Mouse (Mus musculus) midbrain, embryonic 16.5 days (tissue): Measurements from ENCODE around the gene Zmpste24. TPM values are rescaled to one million over a fixed set of nuclear protein-coding genes. Genes with fewer than 3 reads are reported as not detected.
A peak's percentile ranks its signal among the peaks of the same experiment; 100 is the strongest.
"Not testable (repeated sequence)": the region's sequence is repeated elsewhere in the genome, so short reads cannot be mapped to it uniquely, and the experiment has no call there.

Source experiments
- ATAC-seq: fragments of 200-750 bp; cut with Nextera tagmentation; 2 replicates; pipeline ENCODE4 v1.8.0; 2017; ENCODE audit warnings: moderate TSS enrichment
- H3K27ac ChIP-seq: fragments of 300-500 bp; sonication (generic); 2 replicates; pipeline ENCODE4 v1.5.1; 2014; ENCODE audit warnings: mild to moderate bottlenecking, low read length, mixed read lengths
- H3K27me3 ChIP-seq: fragments of 300-500 bp; sonication (generic); 2 replicates; pipeline ENCODE4 v1.6.1; 2014; ENCODE audit warnings: low read depth, low read length, mixed read lengths; ENCODE audit not compliant: control insufficient read depth, insufficient read depth
- H3K36me3 ChIP-seq: fragments of 300-500 bp; sonication (generic); 2 replicates; pipeline ENCODE4 v1.6.1; 2014; ENCODE audit warnings: mild to moderate bottlenecking, low read length, moderate library complexity, mixed read lengths; ENCODE audit not compliant: control insufficient read depth, insufficient read depth
- H3K4me1 ChIP-seq: fragments of 300-500 bp; sonication (generic); 2 replicates; pipeline ENCODE4 v1.6.1; 2014; ENCODE audit warnings: mild to moderate bottlenecking, low read length, mixed read lengths; ENCODE audit not compliant: control insufficient read depth, insufficient read depth
- H3K4me2 ChIP-seq: fragments of 300-500 bp; sonication (generic); 2 replicates; pipeline ENCODE4 v1.6.1; 2014; ENCODE audit warnings: mild to moderate bottlenecking, low read length, mixed read lengths
- H3K4me3 ChIP-seq: fragments of 300-500 bp; sonication (generic); 2 replicates; pipeline ENCODE4 v1.5.1; 2014; ENCODE audit warnings: low read depth, mild to moderate bottlenecking, low read length, moderate library complexity, mixed read lengths
- H3K9ac ChIP-seq: fragments of 300-500 bp; sonication (generic); 2 replicates; pipeline ENCODE4 v1.6.1; 2014; ENCODE audit warnings: low read depth, low read length, mixed read lengths
- H3K9me3 ChIP-seq: fragments of 300-500 bp; sonication (generic); replicated peaks from 2 replicates; pipeline ENCODE4 v1.6.1; 2014; ENCODE audit warnings: mild to moderate bottlenecking, low read length, mixed read lengths; ENCODE audit not compliant: control insufficient read depth, poor library complexity, severe bottlenecking
- WGBS: fragments of 180-500 bp; shearing (Covaris S2); extraction: QIAGEN DNeasy Blood & Tissue Kit; methylation state at CpG from one replicate; pipeline ENCODE4 v1.1.7; 2014; 5-methylcytosine and 5-hydroxymethylcytosine counted together
- polyA plus RNA-seq: library from polyadenylated mRNA; unstranded; fragments of >200 nt; fragmentation: Nextera tagmentation; extraction: Ambion mirVana; gene quantifications from 2 replicates; pipeline ENCODE4 v1.2.1, GENCODE M21; 2015

Zmpste24 gene
- polyA plus RNA-seq, 1 experiment from 2014 or later: 23.2 TPM

DNA sequence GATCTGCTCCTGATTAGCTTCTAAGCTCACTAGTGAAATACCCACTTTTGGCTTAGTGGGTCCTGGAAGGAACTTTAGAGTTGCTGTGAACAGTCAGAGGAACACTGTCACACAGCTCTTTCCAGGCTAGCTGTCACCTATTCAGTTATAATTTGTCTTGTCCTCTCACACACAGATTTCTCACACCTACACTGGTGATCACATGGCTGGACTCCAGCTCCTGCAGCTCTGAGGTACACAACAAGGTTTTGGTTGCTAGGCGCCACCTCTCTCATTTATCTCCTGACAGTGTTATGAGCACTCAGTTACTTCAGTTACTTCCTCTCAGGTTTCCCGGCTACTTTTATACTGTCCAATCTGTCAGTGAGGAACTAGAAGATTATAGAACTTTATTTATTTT, 32.7 kb downstream of the Zmpste24 start:
- Histone ChIP-seq H3K36me3 (peaks cover 20% of the 10 kb centered on the region), H3K9me3 (no peaks in the 10 kb centered on the region)
- 88% methylated on average over 2 of the region's 2 CpGs for WGBS

DNA sequence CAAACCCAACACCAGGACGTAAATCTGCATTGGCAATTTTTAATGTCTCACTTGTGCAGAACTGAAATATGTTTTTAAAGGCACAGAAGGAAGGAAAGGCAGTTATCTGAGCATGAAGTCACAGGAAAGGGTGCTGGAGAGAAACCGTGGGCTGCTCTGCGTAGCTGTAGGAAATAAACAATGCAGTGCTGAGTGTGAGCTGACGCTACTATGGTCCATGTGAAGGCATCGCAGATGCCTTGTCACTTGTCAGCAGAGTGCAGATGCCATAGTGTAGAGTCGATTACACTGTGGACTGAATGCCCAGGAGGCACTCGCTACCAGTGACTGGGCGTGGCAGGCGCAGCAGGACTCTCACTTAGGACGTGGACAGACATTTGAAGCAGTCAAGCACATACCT, 38.8 kb downstream of the Zmpste24 start:
- H3K9ac ChIP-seq, H3K4me3 ChIP-seq, H3K27ac ChIP-seq, ATAC-seq, H3K4me1 ChIP-seq, H3K4me2 ChIP-seq, H3K27me3 ChIP-seq, H3K9me3 ChIP-seq: not testable (repeated sequence)
- H3K36me3 ChIP-seq: peaks cover 11% of the 10 kb centered on the region
- WGBS: 91% methylated on average over 9 of the region's 10 CpGs

More for the DNA sequence above, 32.7 kb downstream of the Zmpste24 start:
- Histone ChIP-seq H3K4me3 (no peak overlapping the region), H3K9ac (no peak overlapping the region), H3K27ac (no peak overlapping the region), H3K27me3 (no peaks in the 10 kb centered on the region), H3K4me2 (no peak overlapping the region), H3K4me1 (no peaks in the 10 kb centered on the region)
- ATAC-seq: no peak

DNA sequence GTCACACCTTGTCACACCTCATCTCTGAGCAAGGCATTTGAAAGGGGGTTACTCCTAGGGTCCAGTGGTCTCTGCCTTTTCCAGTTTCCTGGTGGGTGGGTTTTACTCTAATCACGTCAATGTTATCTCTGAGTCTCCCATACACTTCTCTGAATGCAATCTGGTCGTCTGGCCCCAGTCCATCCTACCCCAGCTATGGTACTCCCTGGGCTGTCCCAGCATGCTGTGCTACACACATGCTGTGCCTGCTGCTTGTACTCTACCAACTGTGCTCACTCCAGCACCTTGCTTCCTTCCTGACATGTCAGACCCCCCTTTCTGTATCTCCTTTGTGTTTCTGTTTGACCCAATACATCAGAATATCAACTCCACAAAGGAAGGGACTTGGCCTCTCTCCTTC, 41.0 kb downstream of the Zmpste24 start:
- Histone ChIP-seq H3K4me2 (no peak overlapping the region), H3K27ac (no peak overlapping the region), H3K36me3 (peaks cover 11% of the 10 kb centered on the region), H3K4me3 (no peak overlapping the region), H3K9ac (no peak overlapping the region), H3K27me3 (no peaks in the 10 kb centered on the region), H3K9me3 (no peaks in the 10 kb centered on the region), H3K4me1 (no peaks in the 10 kb centered on the region; the same call in 1 of the 2 replicates)
- 68% methylated on average over 2 of the region's 2 CpGs for WGBS
- no peak for ATAC-seq

DNA sequence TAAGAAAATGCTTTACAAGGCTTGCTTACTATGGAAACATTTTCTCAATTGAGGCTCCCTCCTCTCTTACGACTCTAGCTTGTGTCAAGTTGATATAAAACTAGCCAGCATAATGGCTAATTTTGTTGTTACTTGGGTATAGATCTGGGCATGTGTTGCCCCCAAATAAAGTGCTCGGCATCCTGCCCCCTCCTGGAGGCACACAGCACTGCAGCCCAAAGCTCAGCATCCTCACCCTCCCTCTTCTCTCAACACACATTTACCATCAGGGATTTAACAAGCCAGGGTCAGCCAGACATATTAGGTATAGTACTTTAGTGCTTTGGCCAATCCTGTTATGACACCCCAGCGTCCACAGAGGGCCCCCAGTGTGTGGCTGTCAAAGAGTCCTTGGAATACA, 41.7 kb downstream of the Zmpste24 start:
- no peak overlapping the region for H3K4me2 ChIP-seq
- no peaks in the 10 kb centered on the region for H3K9me3 ChIP-seq
- no peaks in the 10 kb centered on the region for H3K27me3 ChIP-seq
- H3K27ac ChIP-seq: no peak overlapping the region
- H3K4me3 ChIP-seq: no peak overlapping the region
- H3K36me3 ChIP-seq: peaks cover 8% of the 10 kb centered on the region
- WGBS: 43% methylated on average over 3 of the region's 3 CpGs
- ATAC-seq: no peak
- H3K9ac ChIP-seq: no peak overlapping the region
- no peaks in the 10 kb centered on the region; the same call in 1 of the 2 replicates for H3K4me1 ChIP-seq

DNA sequence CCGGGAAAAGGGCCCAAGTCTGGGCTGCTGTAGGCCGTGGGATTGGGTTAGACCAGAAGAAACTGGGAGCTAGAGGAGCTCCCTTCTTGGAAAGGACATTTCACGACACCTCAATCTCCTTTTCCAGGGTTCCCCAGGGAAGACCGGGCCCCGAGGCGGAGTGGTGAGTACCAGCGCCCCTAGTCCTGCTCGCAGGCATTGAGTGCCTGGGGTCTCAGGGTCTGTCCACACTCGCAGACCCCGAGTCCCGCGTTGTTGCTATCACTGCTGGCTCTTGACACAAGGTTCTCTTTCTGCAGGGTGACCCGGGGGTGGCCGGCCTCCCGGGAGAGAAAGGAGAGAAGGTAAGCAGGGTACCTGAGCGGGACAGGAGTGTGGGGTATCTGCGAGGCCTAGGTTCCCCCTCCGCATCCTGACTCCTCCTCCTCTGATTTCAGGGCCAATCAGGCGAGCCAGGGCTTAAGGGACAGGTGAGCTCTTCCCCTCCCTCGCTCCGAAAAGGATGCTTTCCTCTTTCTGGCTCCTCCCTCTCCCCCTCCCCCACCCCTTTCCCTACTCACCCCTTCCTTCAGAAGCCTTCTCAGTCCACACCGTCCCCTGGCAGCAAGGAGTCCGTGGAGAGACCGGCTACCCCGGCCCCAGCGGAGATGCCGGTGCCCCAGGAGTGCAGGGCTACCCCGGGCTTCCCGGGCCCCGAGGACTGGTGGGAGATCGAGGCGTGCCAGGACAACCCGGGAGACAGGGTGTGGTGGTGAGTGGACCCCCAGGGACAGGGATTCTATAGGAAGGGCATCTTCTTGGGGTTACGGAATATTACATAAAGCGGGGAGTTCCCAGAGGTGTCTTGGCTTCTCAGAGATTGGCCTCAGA, 45.4 kb downstream of the Zmpste24 start:
- Histone ChIP-seq H3K9me3 (no peaks in the 10 kb centered on the region), H3K27ac (no peak overlapping the region), H3K4me3 (peak overlapping the region; percentile 36), H3K36me3 (no peaks in the 10 kb centered on the region), H3K4me2 (peak overlapping the region; percentile 43), H3K4me1 (no peaks in the 10 kb centered on the region; the same call in 1 of the 2 replicates), H3K27me3 (no peaks in the 10 kb centered on the region), H3K9ac (peak overlapping the region; percentile 58)
- WGBS: 8% methylated on average over 35 of the region's 35 CpGs
- peak; percentile 78 for ATAC-seq

DNA sequence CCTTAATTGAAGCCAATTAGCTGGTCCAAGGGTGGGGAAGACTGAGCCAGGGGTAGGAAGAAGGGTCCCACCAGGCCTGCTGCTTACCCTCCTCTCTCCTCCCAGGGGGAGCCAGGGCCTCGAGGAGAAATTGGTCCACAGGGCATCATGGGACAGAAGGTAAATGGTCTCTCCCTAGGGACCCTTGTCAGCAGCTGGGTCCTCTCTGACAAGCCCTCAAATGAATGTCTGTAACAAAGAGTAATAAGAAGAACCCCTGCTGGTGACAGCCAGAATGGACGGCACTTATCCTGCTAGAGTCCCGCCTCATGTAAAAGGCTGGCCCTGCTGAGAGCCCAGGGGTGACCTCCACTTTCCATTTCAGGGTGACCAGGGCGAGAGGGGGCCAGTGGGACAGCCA, 46.2 kb downstream of the Zmpste24 start:
- Histone ChIP-seq H3K36me3 (no peaks in the 10 kb centered on the region), H3K27me3 (no peaks in the 10 kb centered on the region), H3K4me1 (no peaks in the 10 kb centered on the region; the same call in 1 of the 2 replicates), H3K9me3 (no peaks in the 10 kb centered on the region), H3K4me2 (peak overlapping the region; percentile 43; the same call in 1 of the 2 replicates), H3K27ac (no peak overlapping the region), H3K4me3 (no peak overlapping the region; the same call in 1 of the 2 replicates), H3K9ac (no peak overlapping the region; the same call in 1 of the 2 replicates)
- 19% methylated on average over 4 of the region's 4 CpGs for WGBS
- ATAC-seq: 0 out of 2 replicates have a peak, but pooled peaks have one; percentile 18

DNA sequence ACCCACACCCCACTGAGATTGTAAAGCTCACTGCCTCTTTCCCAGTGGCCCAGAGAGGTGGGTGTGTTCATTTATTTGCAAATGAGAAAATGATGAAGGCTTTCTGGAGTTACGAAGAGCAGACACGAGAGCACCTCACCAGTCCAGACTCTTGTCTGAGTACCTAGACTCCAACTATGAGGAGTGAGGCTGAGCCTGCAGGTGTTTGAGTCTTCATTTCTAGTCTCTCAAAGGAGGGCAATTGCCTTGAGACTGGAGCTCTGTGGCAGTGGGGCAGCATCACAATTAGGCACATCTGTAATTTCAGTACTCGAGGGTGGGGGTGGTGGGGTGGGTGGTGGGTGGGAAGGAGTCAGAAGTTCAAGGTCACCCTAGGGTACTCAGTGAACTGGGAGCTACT, 55.1 kb downstream of the Zmpste24 start:
- WGBS: 60% methylated on average over 3 of the region's 3 CpGs
- Histone ChIP-seq H3K4me3 (no peak overlapping the region), H3K9ac (no peak overlapping the region), H3K36me3 (no peaks in the 10 kb centered on the region), H3K4me1 (peaks cover 2% of the 10 kb centered on the region; the same call in 1 of the 2 replicates), H3K27me3 (0 out of 2 replicates have a peak, but pooled peaks cover 3% of the 10 kb centered on the region), H3K9me3 (no peaks in the 10 kb centered on the region), H3K27ac (no peak overlapping the region), H3K4me2 (no peak overlapping the region)
- no peak for ATAC-seq

DNA sequence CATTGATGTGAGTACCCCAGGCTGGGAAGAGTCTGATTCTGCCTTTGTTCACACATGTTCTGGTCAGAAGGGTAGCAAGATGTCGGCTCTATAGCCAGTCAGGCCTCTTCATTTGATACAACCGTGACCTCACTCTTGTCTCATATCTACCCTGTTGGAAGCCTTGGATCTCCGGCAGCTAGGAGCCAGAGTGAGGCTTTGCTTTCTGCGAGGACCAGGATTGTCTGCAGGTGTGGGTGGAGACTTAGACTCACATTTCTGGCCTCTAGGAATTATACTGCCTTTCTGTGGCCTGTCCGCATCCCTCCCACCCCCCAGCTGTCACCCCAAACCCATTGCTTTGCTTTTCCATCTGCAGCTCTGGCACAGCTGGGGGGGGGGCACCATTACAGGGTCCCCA, 55.6 kb downstream of the Zmpste24 start:
- no peak for ATAC-seq
- Histone ChIP-seq H3K9ac (no peak overlapping the region), H3K27ac (no peak overlapping the region), H3K36me3 (no peaks in the 10 kb centered on the region), H3K27me3 (0 out of 2 replicates have a peak, but pooled peaks cover 3% of the 10 kb centered on the region), H3K4me3 (no peak overlapping the region), H3K9me3 (no peaks in the 10 kb centered on the region), H3K4me2 (no peak overlapping the region), H3K4me1 (peaks cover 2% of the 10 kb centered on the region; the same call in 1 of the 2 replicates)
- 66% methylated on average over 5 of the region's 5 CpGs for WGBS
